In genomic region chr15:83857129-83857528, GRCm38 (mm10) we compare ENCODE assay signal across 8 mouse cellular contexts.
A peak's percentile ranks its signal among the peaks of the same experiment; 100 is the strongest.
DNase-seq lines count a peak whose midpoint lies in the region; ATAC-seq and TF ChIP-seq lines count a peak whose summit lies in the region.

No protein-coding gene starts in this region.

- TF ChIP-seq CTCF in cerebellum, adult 2 months (IDR thresholded peaks at IDR 0.05; ENCODE audit: borderline replicate concordance, insufficient read depth, low read depth, low read length), result peak; percentile 89
- TF ChIP-seq CTCF in lung, adult 2 months (IDR thresholded peaks at IDR 0.05; ENCODE audit: insufficient read depth, low read length), result peak; percentile 71
- TF ChIP-seq CTCF in small intestine, adult 2 months (IDR thresholded peaks at IDR 0.05; ENCODE audit: extremely low read depth, insufficient read length, insufficient replicate concordance, low read depth, low read length), result peak; percentile 71; the same call in 1 of the 2 replicates

- 0 out of 2 replicates have a peak, but pooled peaks cover 8% of the 10 kb centered on the region for H3K27me3 ChIP-seq in heart, embryonic 12.5 days (replicated peaks)
- H3K27me3 ChIP-seq in cerebellum, adult 2 months (ENCODE audit: control insufficient read depth, insufficient read depth, low read length), result no peaks in the 10 kb centered on the region
- H3K27me3 ChIP-seq in small intestine, adult 2 months (ENCODE audit: control insufficient read depth, insufficient read depth, low read length), result no peaks in the 10 kb centered on the region

- H3K36me3 ChIP-seq in heart, embryonic 12.5 days, result no peaks in the 10 kb centered on the region
- H3K36me3 ChIP-seq in small intestine, adult 2 months (ENCODE audit: control insufficient read depth, insufficient read depth, low read length), result no peaks in the 10 kb centered on the region

- no peak for ATAC-seq in heart, embryonic 12.5 days (ENCODE audit: insufficient number of reproducible peaks, low FRiP score)

- peak; percentile 95 for DNase-seq in heart, adult 11 months
- peak; percentile 56 for DNase-seq in ES-CJ7 (ENCODE audit: low read depth, low spot score)
- DNase-seq in cerebellum, adult 2 months, result peak; percentile 51 to 75
- DNase-seq in forelimb bud, embryonic 11.5 days (ENCODE audit: low read depth, low spot score), result peak; percentile 57
- peak; percentile 81 for DNase-seq in kidney, postnatal 10 days
- peak; percentile 49 for DNase-seq in lung, adult 2 months

- no peak overlapping the region for H3K4me2 ChIP-seq in heart, embryonic 12.5 days

- H3K4me3 ChIP-seq in heart, embryonic 12.5 days, result no peak overlapping the region
- H3K4me3 ChIP-seq in cerebellum, adult 2 months (replicated peaks; ENCODE audit: insufficient read depth, low read depth, low read length), result no peak overlapping the region
- no peak overlapping the region for H3K4me3 ChIP-seq in lung, adult 2 months (replicated peaks; ENCODE audit: extremely low read depth, low read depth, low read length)
- no peak overlapping the region for H3K4me3 ChIP-seq in small intestine, adult 2 months (ENCODE audit: low read depth, low read length)

- TF ChIP-seq POLR2A in cerebellum, adult 2 months (IDR thresholded peaks at IDR 0.05; ENCODE audit: borderline replicate concordance, insufficient read depth, low read length), result no peak
- TF ChIP-seq POLR2A in lung, adult 2 months (IDR thresholded peaks at IDR 0.05; ENCODE audit: borderline replicate concordance, extremely low read depth, low read depth, low read length), result no peak
- no peak for TF ChIP-seq POLR2A in small intestine, adult 2 months (IDR thresholded peaks at IDR 0.05; ENCODE audit: low read depth, low read length)

- no peaks in the 10 kb centered on the region for H3K4me1 ChIP-seq in heart, embryonic 12.5 days (replicated peaks)
- 0 out of 2 replicates have a peak, but pooled peaks cover 3% of the 10 kb centered on the region for H3K4me1 ChIP-seq in cerebellum, adult 2 months (ENCODE audit: control insufficient read depth, insufficient read depth, low read length)
- no peaks in the 10 kb centered on the region for H3K4me1 ChIP-seq in lung, adult 2 months (ENCODE audit: control insufficient read depth, insufficient read depth, low read length)
- no peaks in the 10 kb centered on the region for H3K4me1 ChIP-seq in small intestine, adult 2 months (ENCODE audit: control insufficient read depth, insufficient read depth, insufficient read length, low read length)

- H3K27ac ChIP-seq in heart, embryonic 12.5 days (ENCODE audit: poor library complexity, severe bottlenecking), result no peak overlapping the region
- H3K27ac ChIP-seq in cerebellum, adult 2 months (ENCODE audit: insufficient read depth, low read length), result no peak overlapping the region
- no peak overlapping the region for H3K27ac ChIP-seq in small intestine, adult 2 months (ENCODE audit: insufficient read depth, low read depth, low read length)

- no peaks in the 10 kb centered on the region for H3K9me3 ChIP-seq in heart, embryonic 12.5 days (replicated peaks)

- no peak overlapping the region for H3K9ac ChIP-seq in heart, embryonic 12.5 days

- WGBS in heart, embryonic 12.5 days, result 12% methylated on average over 8 of the region's 8 CpGs
- 17% methylated on average over 8 of the region's 8 CpGs for WGBS in cerebellum, adult 2 months
- whole genome bisulfite sequencing in lung, adult 2 months, result 11% methylated on average over 8 of the region's 8 CpGs
- 16% methylated on average over 8 of the region's 8 CpGs for WGBS in small intestine, adult 2 months
